Mouse (Mus musculus) right cerebral cortex, postnatal 25 days (tissue): ENCODE data around the gene Atg4d.
"Not testable (repeated sequence)": the region's sequence is repeated elsewhere in the genome, so short reads cannot be mapped to it uniquely, and the experiment has no call there.

Experiments
- DNase-seq: peaks from one replicate; pipeline ENCODE4 v3.0.0; 2022

Atg4d gene

DNA sequence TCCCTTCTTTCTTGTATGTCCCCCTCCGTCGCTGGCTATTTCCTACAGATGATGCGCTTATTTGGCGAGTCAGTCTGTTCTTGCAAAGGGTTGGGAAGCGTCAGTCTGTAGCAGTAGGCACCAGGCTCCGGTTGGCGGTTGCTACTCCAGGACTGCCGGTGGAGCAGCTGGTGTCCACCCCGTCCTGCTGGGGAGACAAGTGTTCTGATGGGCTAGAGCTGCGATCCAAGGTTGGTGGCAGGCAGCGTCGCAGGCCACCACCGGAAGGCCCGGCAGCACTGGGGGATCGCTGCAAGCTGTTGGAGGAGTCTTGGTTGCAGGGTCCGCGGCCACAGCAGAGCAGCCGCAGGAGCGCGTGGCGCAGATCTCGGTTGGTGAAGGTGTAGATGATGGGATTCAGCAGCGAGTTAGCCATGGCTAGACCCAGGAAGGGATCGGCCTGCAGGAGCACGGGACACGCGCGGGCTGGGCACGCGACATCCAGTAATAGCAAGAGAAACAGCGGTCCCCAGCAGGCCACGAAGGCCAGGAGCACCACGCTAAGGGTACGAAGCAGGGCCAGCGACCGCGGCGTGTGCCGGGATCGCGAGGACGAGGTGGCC, 21.2 kb upstream of the Atg4d start:
- DNase-seq: peak; percentile 27

DNA sequence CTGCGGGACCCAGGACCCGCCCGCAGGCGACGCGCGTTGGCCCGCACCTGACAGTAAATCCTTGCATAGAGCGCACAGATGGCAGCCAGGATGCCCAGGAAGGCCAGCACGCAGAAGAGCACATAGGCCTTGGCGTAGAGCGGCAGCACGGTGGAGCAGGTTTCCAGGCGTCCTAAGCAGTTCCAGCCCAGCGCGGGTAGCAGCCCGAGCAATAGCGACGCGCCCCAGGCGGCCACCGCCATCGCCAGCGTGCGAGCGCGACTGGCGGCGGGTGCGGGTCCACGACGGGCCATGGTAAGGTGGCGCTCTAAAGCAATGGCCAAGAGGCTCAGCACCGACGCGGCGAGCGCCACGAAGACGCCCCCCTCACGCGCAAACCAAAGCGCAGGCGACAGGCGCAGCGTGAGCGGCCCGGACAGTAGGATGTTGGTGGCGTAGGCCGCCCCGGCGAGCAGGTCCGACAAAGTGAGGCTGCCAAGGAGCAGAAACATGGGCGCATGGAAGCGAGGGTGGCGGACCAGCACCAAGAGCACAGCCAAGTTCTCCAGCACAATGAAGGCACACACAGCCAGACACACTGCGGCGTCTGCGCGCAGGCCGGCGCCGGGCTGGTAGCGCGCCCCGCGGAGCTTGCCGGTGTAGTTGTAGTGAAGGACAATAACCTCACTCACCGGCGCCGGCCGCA, 20.5 kb upstream of the Atg4d start:
- DNase-seq: peak; percentile 68

DNA sequence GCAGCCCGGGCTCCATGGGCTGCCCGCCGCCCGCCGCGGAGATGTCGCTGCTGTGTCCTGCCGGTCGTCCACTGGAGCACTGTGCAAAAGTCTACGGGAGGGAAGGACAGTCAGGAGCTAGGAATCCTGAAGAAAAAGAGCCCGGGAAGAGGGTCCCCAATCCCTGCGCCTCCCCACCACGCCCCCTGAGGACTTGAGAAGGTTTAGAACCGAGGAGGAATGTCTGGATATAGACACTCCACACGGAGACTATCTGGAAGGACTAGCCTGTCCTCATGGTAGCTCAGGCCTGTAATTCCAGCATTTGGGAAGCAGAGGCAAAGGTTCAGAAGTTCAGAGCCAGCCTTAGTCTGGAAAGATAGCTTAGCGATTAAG, 20.0 kb upstream of the Atg4d start:
- no peak for DNase-seq

DNA sequence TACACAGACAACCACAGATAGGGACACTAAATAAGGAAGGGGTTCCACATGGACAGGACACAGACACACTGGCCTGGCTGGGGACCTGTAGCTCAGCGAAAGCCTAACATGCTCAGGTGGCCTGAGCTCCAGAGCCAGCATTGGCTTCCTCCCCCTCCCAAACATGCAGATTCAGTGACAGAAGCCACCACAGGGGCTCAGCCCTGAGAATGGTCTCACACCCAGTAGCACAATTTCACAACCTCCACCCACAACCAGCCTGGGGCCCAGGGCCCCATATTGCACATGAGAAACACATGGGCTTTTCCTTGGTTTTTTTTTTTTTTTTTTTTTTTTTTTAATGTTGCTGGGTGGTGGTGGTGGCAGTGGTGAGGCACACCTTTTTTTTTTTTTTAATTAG, 18.8 kb upstream of the Atg4d start:
- DNase-seq: no peak

DNA sequence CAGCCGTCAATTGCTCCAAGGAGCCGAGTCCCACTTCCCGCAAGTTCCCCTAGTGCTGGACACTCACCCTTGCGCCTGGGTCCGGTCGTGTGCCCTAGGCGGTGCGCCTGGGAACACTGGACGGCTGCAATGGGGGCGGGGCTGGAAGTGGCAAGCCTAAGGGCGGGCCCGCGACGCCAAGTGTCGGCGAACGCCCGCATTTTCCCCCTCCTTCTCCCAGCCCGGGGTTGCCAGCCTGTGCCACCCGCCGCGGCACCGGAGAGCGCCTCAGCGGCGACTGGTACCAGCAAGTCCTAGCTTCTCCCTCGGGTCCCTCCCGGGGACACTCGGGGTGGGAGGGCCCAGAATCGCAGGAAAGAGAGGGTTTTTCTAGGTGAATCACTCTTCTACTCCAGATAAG, 16.8 kb upstream of the Atg4d start, which contains the start of gene S1pr5:
Gene S1pr5 (minus strand): TSS at position 118 of the 400 bp plus-strand sequence.
- peak; percentile 18 for DNase-seq

DNA sequence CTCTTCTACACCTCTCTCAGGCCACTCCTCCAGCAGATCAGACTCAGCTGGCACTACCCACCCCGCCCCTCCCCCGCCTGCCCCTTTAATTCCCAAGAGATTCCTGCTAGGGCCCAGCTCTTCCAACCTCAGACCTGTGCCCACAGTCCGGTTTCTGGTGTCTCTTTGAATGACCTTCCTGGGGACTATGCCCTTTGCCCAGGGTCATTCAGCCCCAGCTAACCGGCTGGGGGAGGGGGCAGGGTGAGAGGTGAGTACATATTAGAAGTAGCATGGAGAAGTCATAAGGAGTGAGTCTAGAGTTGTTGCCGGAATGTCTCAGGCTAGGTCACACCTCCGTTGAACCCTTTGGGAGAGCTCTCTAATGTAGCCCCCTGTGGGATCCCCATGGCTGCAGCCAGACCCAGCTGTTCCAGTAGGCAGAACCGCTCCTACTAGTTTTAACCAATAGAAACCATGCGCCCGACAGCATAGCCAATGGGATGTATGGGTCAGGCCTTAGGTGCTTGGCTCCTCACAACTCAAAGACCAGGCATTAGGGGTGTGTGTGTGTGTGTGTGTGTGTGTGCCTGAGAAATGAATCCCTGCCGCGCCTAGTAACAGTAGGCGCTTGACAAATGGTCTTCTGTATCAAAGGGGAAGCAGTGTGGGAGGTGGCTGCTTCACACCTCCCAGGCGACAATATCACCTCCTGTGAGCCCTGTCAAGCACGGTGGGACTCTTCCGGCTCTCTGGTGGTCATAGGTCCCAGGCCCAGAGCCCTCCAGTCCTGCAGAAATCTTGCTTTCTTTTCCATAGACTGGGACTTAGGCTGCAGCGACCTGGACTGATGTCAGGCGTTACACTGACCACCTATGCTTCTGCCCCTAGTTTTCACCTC, 15.2 kb upstream of the Atg4d start:
- no peak for DNase-seq

DNA sequence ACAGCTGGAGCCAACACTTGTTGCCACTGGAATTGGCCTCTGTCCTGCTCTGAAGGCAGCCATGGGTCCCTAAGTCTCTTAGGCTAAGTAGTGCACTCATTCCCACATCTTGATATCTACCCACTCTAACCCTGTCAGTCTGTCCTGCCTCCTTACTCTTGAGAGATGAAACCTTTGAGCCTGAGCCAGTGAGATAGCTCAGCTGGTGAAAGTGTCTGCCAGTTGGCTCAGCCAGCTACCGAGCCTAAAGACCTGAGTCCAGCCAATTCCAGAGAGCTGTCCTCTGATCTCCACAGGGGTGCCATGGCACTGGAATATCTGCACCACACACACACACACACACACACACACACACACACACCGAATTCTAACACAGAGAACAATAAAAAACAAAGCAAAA, 14.6 kb upstream of the Atg4d start:
- no peak for DNase-seq

DNA sequence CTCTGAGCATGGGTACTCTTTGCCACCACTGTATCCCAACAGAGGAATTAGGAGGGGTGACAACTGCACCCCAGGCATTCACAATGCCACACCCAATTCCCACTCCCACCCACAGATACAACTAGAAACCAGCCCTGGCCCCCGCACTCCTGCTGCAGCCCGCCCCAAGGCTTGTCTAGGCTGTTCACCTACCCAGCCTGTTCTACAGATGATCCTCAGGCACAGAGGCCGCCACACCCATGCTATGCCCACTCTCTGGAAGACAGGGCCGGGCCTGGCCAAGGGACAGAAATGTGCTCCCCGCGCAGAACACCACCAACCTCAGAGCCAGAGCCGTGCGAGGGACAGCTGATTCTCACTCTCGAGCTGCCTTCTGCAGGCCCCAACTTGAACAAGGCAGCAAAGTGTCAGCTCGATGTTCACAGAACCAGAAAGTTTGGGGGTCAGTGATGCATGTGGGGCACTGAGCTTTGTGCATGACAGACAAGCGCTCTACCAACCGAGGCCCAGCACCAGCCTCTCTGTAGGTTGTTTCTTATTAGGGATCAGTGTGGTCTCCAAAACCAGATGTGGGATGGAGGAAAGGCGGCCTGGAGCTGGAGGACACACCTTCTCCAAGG, 13.9 kb upstream of the Atg4d start:
- no peak for DNase-seq

DNA sequence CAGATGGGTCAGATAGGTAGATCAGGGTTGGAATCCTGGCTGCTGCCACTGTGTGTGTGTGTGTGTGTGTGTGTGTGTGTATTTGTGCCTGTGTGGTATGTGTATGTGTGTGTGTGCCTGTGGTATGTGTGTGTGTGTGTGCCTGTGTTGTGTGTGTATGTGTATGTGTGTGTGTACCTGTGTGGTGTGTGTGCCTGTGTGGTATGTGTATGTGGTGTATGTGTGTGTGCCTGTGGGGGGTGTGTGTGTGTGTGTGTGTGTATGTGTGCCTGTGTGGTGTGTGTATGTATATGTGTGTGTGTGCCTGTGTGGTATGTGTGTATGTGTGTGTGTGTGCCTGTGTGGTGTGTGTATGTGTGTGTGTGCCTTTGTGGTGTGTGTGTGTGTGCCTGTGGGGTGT, 10.4 kb upstream of the Atg4d start:
- no peak for DNase-seq

DNA sequence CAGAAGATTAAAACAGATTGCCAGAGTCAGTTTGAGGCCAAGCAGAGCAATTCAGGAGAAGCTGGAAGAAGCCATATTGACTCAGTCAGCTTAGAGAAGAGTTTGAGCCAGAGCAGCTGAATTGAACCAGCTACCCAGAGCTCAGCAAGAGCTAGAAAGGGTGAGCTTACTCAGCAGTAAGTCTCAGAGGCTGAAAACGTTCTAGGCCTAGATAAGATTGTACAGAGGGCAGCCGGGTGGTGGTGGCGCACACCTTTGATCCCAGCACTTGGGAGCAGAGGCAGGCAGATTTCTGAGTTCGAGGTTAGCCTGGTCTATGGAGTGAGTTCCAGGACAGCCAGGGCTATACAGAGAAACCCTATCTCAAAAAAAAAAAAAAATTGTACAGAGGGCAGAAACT, 8.7 kb upstream of the Atg4d start:
- DNase-seq: not testable (repeated sequence)

DNA sequence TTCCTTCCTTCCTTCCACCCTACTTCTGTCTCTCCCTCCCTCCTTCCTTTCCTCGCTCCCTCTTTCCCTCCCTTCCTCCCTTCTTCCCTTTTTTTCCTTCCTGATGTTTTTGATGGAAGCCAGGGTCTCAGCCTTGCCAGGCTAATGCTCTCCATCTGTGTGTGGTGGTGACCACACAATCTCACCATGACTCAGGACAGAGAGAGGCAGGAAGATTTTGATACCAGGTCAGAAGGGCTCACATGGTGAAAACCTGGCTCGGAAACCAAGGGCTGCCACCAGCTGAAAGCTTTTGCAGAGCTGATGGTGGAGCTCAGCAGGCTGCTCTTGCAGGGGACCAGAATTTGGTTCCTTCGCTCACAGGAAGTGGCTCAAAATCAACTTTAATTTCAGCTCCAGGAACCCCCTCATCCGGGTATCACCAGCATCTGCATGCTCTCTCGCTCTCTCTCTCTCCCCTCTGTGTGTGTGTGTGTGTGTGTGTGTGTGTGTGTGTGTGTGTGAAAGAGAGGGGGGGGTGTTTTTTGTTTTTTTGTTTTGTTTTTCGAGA, 4.5 kb upstream of the Atg4d start:
- no peak for DNase-seq

DNA sequence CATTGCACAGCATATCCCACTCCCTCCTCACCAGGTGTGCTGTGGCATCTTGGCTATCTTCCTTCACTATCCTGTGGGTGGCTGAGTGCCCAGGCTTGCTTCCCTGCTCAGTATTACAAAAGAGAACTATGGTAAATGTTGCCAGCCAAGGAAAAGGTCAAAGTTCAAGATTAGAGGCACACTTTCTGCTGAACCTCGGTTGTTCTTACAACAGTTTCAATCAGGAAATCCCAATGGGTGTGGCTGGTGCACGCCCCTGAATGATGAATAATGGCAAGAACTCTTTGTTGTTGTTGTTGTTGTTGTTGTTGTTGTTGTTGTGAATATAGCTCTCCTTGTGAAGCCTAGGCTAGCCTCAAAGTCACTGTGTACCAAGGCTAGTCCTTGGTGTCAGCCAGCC, 3.3 kb upstream of the Atg4d start:
- no peak for DNase-seq

DNA sequence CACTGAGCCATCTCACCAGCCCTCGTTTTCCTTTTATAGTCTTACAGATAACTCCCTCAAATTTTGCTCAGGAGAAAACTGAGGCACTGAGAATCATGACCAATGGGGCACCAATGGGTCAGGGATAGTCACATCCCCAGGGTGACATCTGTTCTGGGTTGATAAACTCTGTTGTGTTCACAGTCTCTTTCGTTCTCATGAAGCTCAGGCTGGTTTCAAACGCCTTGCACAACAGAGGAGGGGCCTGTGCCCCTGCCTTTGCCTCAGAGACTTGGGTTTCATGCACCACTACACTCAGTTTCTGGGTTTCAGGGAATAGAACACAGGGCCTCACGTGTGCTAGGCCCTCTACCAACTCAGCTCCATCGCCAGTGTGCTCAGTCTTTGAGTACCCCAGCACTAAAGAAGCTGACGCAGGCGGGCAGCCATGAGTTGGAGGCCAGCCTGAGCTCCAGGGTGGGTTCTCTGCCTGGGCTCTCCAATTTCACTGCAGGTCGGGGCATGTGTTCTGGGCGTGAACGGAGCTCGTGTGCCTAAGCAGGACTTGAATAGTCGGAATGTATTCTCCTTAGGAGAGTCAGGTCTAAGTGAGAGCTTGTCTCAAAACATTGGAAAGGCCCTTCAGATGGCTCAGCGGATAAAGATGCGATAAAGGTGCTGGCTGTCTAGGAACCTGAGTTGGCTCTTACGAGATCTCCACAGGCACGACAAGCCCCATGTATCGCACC, 657 bp upstream of the Atg4d start:
- DNase-seq: no peak

DNA sequence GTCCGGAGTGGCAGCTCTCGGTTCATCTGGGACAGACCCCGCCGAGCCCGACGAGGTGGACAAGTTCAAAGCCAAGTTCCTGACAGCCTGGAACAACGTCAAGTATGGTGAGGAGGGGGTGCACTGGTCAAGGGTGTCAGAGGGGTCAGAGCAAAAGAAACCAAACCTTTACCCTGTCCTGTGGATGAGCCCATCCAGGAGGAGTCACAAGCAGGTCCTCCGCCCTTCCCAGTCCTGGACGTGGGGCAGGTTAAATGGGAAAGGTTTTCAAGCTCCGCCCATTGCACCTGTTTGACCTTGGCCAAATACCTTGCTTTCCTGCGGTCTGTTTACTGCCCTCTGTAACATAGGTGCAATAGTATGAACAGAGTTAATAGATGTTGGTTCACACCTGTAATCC, 518 bp downstream of the Atg4d start:
- no peak for DNase-seq

DNA sequence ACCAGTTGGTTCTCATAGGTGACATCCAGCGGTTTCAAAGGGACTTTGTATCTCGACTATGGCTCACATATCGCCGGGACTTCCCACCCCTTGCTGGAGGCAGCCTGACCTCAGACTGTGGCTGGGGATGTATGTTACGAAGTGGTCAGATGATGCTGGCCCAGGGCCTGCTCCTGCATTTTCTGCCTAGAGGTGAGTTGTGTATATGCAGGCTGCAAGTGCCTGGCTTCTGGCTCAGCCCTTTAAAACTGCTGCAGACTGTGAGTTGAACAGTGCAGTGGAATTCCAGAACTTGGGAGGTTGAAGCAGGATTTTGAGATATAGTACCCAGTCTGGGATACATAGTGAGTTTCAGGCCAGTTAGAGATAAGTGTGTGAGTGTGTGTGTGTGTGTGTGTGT, 1.8 kb downstream of the Atg4d start:
- no peak for DNase-seq

DNA sequence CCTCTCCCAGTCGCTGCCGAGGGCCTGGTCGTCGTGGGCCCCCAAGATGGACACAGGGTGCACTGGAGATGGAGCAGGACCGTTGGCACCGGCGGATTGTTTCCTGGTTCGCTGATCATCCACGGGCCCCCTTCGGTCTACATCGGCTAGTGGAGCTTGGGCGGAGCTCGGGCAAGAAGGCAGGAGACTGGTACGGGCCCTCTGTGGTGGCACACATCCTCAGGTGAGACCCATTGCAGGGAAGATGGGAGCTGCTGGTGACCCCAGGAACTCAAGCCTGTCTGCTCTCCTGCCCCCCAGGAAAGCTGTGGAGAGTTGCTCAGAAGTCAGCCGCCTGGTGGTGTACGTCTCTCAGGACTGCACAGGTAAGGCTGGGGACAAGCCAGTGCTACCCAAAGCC, 3.2 kb downstream of the Atg4d start:
- DNase-seq: no peak

DNA sequence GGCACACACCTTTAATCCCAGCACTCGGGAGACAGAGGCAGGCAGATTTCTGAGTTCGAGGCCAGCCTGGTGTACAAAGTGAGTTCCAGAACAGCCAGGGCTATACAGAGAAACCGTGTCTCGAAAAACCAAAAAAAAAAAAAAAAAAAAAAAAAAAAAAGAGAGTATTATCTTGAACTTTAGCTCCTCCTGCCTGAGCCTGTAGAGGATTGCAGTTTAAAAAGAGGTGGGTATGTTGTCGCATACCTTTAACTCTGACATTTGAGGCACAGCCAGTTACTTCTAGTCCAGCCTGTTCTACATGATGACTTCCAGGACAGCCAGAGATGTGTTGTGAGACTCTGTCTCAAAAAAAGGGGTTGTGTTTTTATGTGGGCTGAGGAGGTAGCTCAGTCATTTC, 4.5 kb downstream of the Atg4d start:
- DNase-seq: not testable (repeated sequence)

DNA sequence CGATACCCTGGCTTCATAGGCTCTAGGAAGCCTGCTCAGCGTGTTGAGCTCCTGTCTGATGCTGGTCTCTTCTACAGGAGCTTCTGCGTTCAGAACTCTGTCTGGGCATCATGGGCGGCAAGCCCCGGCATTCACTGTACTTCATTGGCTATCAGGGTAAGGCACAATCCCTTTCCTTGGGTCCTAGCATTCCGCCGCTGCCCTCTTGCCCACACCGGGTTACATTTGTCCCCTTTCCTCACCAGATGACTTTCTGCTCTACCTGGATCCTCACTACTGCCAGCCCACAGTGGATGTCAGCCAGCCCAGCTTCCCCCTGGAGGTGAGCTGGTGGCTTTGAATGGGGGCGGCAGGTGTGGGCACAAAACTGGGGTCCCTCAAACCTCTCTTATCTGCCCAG, 7.3 kb downstream of the Atg4d start:
- no peak for DNase-seq

DNA sequence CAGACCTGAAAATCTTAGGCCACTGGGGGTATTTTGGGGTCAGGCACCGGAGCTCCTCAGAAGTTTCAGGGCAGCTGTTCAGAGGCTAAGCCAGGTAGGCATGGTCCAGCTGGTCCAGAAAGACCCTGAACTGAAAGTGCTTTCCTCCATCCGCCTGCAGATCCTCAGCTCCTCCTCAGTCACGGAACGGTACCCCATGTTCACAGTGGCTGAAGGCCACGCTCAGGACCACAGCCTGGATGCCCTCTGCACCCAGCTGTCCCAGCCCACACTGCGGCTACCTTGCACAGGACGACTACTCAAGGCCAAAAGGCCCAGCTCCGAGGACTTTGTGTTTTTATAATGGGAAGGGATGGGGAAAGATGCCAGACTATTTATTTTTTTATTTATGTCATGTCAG, 8.0 kb downstream of the Atg4d start:
- no peak for DNase-seq

DNA sequence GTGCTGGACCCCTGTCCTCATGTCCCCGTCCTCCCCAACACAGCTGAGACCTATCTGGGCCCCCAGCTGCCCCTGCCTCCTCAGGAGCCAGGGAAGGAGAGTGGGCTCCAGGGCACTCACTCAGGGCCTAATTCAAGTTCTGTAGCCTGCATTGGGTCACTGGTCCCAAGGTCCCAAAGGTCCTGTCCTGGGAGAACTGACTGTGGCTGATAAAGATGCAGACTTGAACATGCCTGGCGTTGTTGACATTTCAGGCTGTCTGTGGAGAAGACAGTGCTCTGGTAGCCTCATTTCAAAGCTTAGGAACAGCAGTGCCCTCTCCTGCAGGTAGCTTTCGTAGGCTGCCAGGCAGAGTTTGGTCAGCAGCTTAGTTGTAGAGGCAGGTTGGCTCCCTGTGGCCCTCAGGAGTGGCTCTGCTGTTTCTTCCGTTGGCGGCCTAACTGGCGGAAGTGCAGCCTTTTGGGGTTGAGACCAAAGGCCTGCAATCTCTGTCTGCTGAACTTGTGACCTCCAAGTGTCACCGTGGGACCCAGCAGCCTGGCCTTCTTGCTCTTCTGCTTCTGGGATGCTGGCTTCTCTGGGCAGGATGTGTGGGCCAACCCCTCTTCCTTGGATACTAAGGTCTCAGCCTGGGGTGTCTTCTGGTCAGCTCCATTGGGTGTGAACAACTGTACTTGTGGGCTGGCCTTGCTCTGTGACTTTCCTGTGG, 8.6 kb downstream of the Atg4d start:
- no peak for DNase-seq

DNA sequence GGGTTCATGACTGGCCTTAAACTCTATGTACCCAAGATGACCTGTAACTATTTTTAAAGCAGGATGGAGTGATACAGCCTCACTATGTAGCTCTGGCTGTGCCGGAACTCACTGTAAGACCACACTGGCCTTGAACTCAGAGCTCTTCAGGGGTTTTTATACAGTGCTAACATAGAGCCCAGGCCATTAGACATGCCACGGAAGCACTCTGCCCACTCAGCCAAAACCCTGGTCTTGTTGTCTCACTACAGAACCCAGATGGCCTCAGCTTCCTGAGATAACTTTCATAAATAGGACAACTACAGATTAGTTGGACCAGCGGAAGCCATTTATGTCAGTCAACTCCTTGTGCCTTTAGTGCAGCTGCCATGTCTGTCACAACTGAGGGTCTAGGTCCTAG, 9.2 kb downstream of the Atg4d start:
- DNase-seq: no peak
